Mouse (Mus musculus): ENCODE measurements around the gene Gpr143. TPM values are rescaled to one million over a fixed set of nuclear protein-coding genes. Genes with fewer than 3 reads are reported as not detected.

Gpr143 gene
- polyA plus RNA-seq, 1 experiment from 2014 or later, result 0.81 TPM

DNA sequence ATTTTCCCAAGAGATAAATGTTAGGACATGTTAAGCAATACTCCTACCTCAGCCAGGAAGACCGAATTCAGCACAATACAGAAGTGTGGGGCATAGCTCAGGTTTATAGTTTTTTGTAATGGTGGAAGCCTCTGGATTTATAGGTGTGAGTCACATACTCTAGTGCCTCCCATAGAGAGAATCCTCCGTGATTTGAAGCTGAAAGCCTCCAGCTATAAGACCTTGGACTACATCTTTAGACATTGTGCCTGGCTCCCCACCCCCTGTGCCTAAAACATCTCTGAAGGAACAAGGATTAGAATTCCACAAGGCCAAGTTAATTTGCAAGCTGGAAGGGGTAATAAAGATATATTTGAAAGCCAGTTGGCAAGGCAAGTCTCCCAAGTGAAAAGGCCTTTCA, 19.3 kb upstream of the Gpr143 start:
- Histone ChIP-seq H3K9me3 (replicated peaks; ENCODE audit: control insufficient read depth, low read length) (no peaks in the 10 kb centered on the region), H3K4me1 (ENCODE audit: control insufficient read depth, insufficient read depth, low read length) (no peaks in the 10 kb centered on the region), H3K36me3 (replicated peaks; ENCODE audit: control insufficient read depth, insufficient read depth, low read depth, low read length) (no peaks in the 10 kb centered on the region), H3K27ac (replicated peaks; ENCODE audit: low read depth, low read length) (no peak overlapping the region), H3K9ac (replicated peaks; ENCODE audit: low read length) (no peak overlapping the region), H3K4me2 (ENCODE audit: low read depth, low read length) (no peak overlapping the region), H3K27me3 (ENCODE audit: control insufficient read depth, insufficient read depth, low read length) (no peaks in the 10 kb centered on the region), H3K4me3 (ENCODE audit: low read depth, low read length) (no peak overlapping the region)
- no peak for DNase-seq (ENCODE audit: low spot score)
- ATAC-seq (replicated peaks; ENCODE audit: insufficient number of reproducible peaks, low FRiP score, low TSS enrichment, low read depth), result no peak
- WGBS, result 63% methylated on average over 2 of the region's 2 CpGs

DNA sequence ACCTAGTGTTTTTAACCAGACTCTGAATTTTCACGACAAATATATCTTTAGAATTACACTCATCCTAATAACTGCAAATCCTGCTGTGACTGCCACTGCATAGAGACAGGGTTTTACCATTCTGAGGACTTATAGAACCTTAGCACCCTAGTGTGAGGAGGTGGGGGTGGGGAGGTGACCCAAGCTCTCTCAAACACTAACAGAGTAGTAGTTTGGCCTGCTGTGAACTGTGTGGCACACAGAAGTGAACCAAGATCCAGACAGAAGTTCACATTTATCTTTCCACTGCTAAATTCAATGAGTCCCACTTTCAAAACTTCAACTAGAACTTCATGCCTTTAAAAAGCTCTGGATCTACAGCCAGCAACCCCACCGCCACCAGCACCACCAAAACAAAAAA, 18.9 kb upstream of the Gpr143 start:
- Histone ChIP-seq H3K4me1 (ENCODE audit: control insufficient read depth, insufficient read depth, low read length) (no peaks in the 10 kb centered on the region), H3K27ac (replicated peaks; ENCODE audit: low read depth, low read length) (no peak overlapping the region), H3K9me3 (replicated peaks; ENCODE audit: control insufficient read depth, low read length) (no peaks in the 10 kb centered on the region), H3K36me3 (replicated peaks; ENCODE audit: control insufficient read depth, insufficient read depth, low read depth, low read length) (no peaks in the 10 kb centered on the region), H3K27me3 (ENCODE audit: control insufficient read depth, insufficient read depth, low read length) (no peaks in the 10 kb centered on the region), H3K9ac (replicated peaks; ENCODE audit: low read length) (no peak overlapping the region), H3K4me3 (ENCODE audit: low read depth, low read length) (no peak overlapping the region), H3K4me2 (ENCODE audit: low read depth, low read length) (no peak overlapping the region)
- DNase-seq (ENCODE audit: low spot score) (no peak), ATAC-seq (replicated peaks; ENCODE audit: insufficient number of reproducible peaks, low FRiP score, low TSS enrichment, low read depth) (no peak)
- 65% methylated on average over 2 of the region's 2 CpGs for WGBS

DNA sequence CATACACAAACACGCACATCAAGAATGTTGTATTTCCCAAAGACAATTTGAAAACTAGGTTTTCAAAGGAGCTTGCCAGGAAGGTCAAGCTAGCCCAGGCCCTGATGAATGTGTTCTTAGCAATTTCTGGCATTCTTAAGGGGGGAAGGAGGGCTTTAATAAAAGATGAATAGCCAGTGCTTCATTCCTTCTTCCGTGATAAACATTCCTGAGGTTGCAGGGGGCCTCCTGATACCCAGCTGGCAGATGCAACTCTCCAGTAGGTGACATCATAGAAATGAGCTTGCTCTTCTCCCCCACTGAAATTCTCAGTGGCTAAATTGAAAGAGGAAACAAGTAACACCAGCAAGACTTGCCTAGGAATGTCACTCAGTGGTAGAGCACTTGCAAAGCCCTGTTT, 17.6 kb upstream of the Gpr143 start:
- WGBS, result 37% methylated on average over 2 of the region's 2 CpGs
- H3K27me3 ChIP-seq (ENCODE audit: control insufficient read depth, insufficient read depth, low read length), result 0 out of 2 replicates have a peak, but pooled peaks cover 2% of the 10 kb centered on the region

DNA sequence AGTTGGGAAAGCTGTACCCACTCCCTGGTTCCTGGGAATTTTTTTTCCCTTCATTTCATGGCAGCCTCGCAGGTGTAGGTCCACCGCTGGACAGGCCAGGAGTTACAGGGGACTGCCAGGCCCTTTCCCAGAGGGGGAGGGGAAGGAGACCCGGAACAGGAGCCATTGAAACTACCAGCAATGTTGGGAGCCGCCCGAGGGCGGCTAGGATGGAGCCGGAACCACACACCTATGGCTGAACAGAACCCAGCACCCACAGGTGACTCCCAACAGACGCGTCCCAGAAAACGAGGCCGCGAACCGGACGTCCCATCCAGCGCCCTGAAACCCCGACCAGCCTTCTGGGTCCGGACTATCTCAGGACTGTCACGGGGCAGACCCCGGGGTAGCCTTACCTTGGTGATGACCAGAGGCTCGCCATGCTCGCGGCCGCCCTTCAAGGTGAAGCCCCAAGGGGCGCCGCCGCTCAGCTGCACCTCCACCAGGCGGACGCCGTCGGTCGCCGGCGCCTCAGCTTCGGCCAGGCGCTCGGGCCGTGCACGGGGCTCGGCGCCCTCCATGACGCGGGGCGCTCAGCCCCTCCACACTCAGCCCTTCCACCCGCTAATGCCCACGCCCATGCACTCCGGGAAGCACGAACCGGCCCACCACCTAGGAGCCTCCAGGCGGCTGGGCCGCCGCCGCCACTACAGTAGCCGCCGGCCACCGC, 12.7 kb upstream of the Gpr143 start, which contains the start of gene Shroom2:
Shroom2 (minus strand) TSS at position 575 of the 709 bp plus-strand sequence.
- ATAC-seq (replicated peaks; ENCODE audit: insufficient number of reproducible peaks, low FRiP score, low TSS enrichment, low read depth), result peak; percentile 91
- Histone ChIP-seq H3K4me2 (ENCODE audit: low read depth, low read length) (peak within 1 kb of the TSS; percentile 61), H3K9ac (replicated peaks; ENCODE audit: low read length) (peak within 1 kb of the TSS; percentile 62), H3K9me3 (replicated peaks; ENCODE audit: control insufficient read depth, low read length) (no peaks in the 10 kb centered on the region), H3K27ac (replicated peaks; ENCODE audit: low read depth, low read length) (no peak within 1 kb of the TSS), H3K4me3 (ENCODE audit: low read depth, low read length) (peak within 1 kb of the TSS; percentile 58), H3K4me1 (ENCODE audit: control insufficient read depth, insufficient read depth, low read length) (no peaks in the 10 kb centered on the region), H3K27me3 (ENCODE audit: control insufficient read depth, insufficient read depth, low read length) (peaks cover 8% of the 10 kb centered on the region), H3K36me3 (replicated peaks; ENCODE audit: control insufficient read depth, insufficient read depth, low read depth, low read length) (no peaks in the 10 kb centered on the region)
- DNase-seq (ENCODE audit: low spot score), result peak; percentile 3
- WGBS, result 20% methylated on average over 31 of the region's 55 CpGs

More for the DNA sequence above, 17.6 kb upstream of the Gpr143 start:
- no peak overlapping the region for H3K4me2 ChIP-seq (ENCODE audit: low read depth, low read length)
- ATAC-seq (replicated peaks; ENCODE audit: insufficient number of reproducible peaks, low FRiP score, low TSS enrichment, low read depth), result no peak
- no peak overlapping the region for H3K27ac ChIP-seq (replicated peaks; ENCODE audit: low read depth, low read length)
- H3K4me1 ChIP-seq (ENCODE audit: control insufficient read depth, insufficient read depth, low read length), result no peaks in the 10 kb centered on the region
- H3K36me3 ChIP-seq (replicated peaks; ENCODE audit: control insufficient read depth, insufficient read depth, low read depth, low read length), result no peaks in the 10 kb centered on the region
- DNase-seq (ENCODE audit: low spot score), result peak; percentile 0
- H3K9ac ChIP-seq (replicated peaks; ENCODE audit: low read length), result no peak overlapping the region
- no peaks in the 10 kb centered on the region for H3K9me3 ChIP-seq (replicated peaks; ENCODE audit: control insufficient read depth, low read length)
- H3K4me3 ChIP-seq (ENCODE audit: low read depth, low read length), result no peak overlapping the region

GRCm38 (mm10) chrX:152769600-152770157, 12.0 kb upstream of the Gpr143 start:
- Histone ChIP-seq H3K4me3 (ENCODE audit: low read depth, low read length) (peak overlapping the region; percentile 58), H3K27ac (replicated peaks; ENCODE audit: low read depth, low read length) (no peak overlapping the region), H3K4me1 (ENCODE audit: control insufficient read depth, insufficient read depth, low read length) (no peaks in the 10 kb centered on the region), H3K27me3 (ENCODE audit: control insufficient read depth, insufficient read depth, low read length) (peaks cover 8% of the 10 kb centered on the region), H3K4me2 (ENCODE audit: low read depth, low read length) (peak overlapping the region; percentile 61), H3K36me3 (replicated peaks; ENCODE audit: control insufficient read depth, insufficient read depth, low read depth, low read length) (no peaks in the 10 kb centered on the region), H3K9me3 (replicated peaks; ENCODE audit: control insufficient read depth, low read length) (no peaks in the 10 kb centered on the region), H3K9ac (replicated peaks; ENCODE audit: low read length) (peak overlapping the region; percentile 62)
- ATAC-seq (replicated peaks; ENCODE audit: insufficient number of reproducible peaks, low FRiP score, low TSS enrichment, low read depth) (peak; percentile 92), DNase-seq (ENCODE audit: low spot score) (peak; percentile 79)
- 13% methylated on average over 36 of the region's 48 CpGs for WGBS

- Histone ChIP-seq H3K9ac (replicated peaks; ENCODE audit: low read length) (no peak overlapping the region), H3K4me3 (ENCODE audit: low read depth, low read length) (no peak overlapping the region), H3K27ac (replicated peaks; ENCODE audit: low read depth, low read length) (no peak overlapping the region), H3K36me3 (replicated peaks; ENCODE audit: control insufficient read depth, insufficient read depth, low read depth, low read length) (no peaks in the 10 kb centered on the region), H3K9me3 (replicated peaks; ENCODE audit: control insufficient read depth, low read length) (no peaks in the 10 kb centered on the region), H3K4me2 (ENCODE audit: low read depth, low read length) (no peak overlapping the region), H3K4me1 (ENCODE audit: control insufficient read depth, insufficient read depth, low read length) (no peaks in the 10 kb centered on the region), H3K27me3 (ENCODE audit: control insufficient read depth, insufficient read depth, low read length) (no peaks in the 10 kb centered on the region)
- WGBS, result 62% methylated on average over 1 of the region's 1 CpGs
- no peak for ATAC-seq (replicated peaks; ENCODE audit: insufficient number of reproducible peaks, low FRiP score, low TSS enrichment, low read depth)
- DNase-seq (ENCODE audit: low spot score), result no peak
These were observed 6.4 kb downstream of the Gpr143 start for GRCm38 (mm10) chrX:152788129-152788528.

DNA sequence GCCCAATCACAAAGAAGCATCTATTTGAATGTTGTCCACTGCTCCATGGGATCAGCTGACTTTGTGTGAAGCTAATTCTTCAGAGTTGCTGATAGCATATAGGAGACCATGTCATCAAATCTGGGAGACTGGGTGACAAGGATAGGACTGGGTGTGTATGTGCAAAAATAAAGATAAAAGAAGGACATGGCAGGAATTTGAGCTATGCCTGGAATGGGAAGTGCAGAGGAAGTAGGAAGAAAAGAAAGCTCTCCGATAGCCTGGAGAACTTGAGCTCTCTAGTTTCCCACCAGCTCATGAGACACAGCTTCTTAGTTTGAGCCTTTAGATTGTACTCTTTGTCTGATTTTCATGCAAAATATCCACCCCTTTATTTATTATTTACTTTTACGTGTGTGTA, 6.9 kb downstream of the Gpr143 start:
- Histone ChIP-seq H3K27ac (replicated peaks; ENCODE audit: low read depth, low read length) (no peak overlapping the region), H3K9me3 (replicated peaks; ENCODE audit: control insufficient read depth, low read length) (no peaks in the 10 kb centered on the region), H3K27me3 (ENCODE audit: control insufficient read depth, insufficient read depth, low read length) (no peaks in the 10 kb centered on the region), H3K4me2 (ENCODE audit: low read depth, low read length) (no peak overlapping the region), H3K4me1 (ENCODE audit: control insufficient read depth, insufficient read depth, low read length) (no peaks in the 10 kb centered on the region), H3K36me3 (replicated peaks; ENCODE audit: control insufficient read depth, insufficient read depth, low read depth, low read length) (no peaks in the 10 kb centered on the region), H3K9ac (replicated peaks; ENCODE audit: low read length) (no peak overlapping the region), H3K4me3 (ENCODE audit: low read depth, low read length) (no peak overlapping the region)
- no peak for DNase-seq (ENCODE audit: low spot score)
- WGBS, result 74% methylated on average over 2 of the region's 2 CpGs
- ATAC-seq (replicated peaks; ENCODE audit: insufficient number of reproducible peaks, low FRiP score, low TSS enrichment, low read depth), result no peak

DNA sequence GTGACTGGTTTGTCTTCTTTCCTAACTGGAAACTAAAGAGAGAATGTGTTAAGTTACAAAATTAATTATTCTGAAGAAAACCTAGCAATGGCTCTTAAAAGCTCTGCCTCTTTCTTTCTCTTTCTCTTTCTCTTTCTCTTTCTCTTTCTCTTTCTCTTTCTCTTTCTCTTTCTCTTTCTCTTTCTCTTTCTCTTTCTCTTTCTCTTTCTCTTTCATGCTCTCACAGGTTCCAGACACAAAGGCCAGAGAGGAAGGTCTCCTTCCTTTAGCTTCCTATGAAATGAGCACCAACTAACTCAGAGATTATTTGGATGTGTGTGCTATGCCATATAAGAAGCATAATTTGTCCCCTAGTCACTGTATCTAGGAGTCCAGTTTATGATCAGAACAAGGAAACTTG, 23.6 kb downstream of the Gpr143 start:
- ATAC-seq (replicated peaks; ENCODE audit: insufficient number of reproducible peaks, low FRiP score, low TSS enrichment, low read depth) (no peak), DNase-seq (ENCODE audit: low spot score) (no peak)
- H3K36me3 ChIP-seq (replicated peaks; ENCODE audit: control insufficient read depth, insufficient read depth, low read depth, low read length), result no peaks in the 10 kb centered on the region
- H3K27me3 ChIP-seq (ENCODE audit: control insufficient read depth, insufficient read depth, low read length), result no peaks in the 10 kb centered on the region
- H3K4me2 ChIP-seq (ENCODE audit: low read depth, low read length), result no peak overlapping the region
- no peak overlapping the region for H3K27ac ChIP-seq (replicated peaks; ENCODE audit: low read depth, low read length)
- no peak overlapping the region for H3K4me3 ChIP-seq (ENCODE audit: low read depth, low read length)
- H3K9ac ChIP-seq (replicated peaks; ENCODE audit: low read length), result no peak overlapping the region
- H3K4me1 ChIP-seq (ENCODE audit: control insufficient read depth, insufficient read depth, low read length), result no peaks in the 10 kb centered on the region
- H3K9me3 ChIP-seq (replicated peaks; ENCODE audit: control insufficient read depth, low read length), result no peaks in the 10 kb centered on the region

Measured in embryonic facial prominence, embryonic 11.5 days (tissue).